Mouse (Mus musculus) fibroblast of lung, adult 2 months (primary cell): ENCODE results near the gene Tmprss9.
"Not testable (repeated sequence)": the region's sequence is repeated elsewhere in the genome, so short reads cannot be mapped to it uniquely, and the experiment has no call there.

ENCODE experiments used
- DNase-seq: peaks from one replicate; pipeline ENCODE4 v3.0.0-alpha.2; 2011; ENCODE audit warnings: low read depth

The Tmprss9 gene

DNA sequence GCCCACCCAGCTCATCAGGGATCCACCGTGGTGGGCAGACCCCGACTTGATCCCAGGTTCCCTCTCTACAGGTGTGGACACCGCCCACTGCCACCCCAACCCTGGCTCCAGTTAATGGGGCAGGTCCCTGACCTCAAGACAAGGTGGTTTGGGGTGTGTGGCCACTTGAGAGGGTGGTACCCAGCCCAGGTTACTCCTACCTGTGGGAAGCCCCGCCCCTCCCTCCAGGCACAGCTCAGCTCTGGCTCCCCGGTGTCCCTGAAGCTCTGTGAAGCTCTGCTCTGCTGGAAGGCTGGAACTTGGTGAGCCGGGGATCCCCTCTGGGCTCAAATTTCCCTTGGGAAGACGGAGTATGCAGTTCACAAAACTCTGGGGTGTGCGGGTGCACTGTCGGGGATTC is at the start of gene Tmprss9:
Tmprss9 (plus strand) TSS at position 268 of the 400 bp plus-strand sequence.
- DNase-seq, result no peak

DNA sequence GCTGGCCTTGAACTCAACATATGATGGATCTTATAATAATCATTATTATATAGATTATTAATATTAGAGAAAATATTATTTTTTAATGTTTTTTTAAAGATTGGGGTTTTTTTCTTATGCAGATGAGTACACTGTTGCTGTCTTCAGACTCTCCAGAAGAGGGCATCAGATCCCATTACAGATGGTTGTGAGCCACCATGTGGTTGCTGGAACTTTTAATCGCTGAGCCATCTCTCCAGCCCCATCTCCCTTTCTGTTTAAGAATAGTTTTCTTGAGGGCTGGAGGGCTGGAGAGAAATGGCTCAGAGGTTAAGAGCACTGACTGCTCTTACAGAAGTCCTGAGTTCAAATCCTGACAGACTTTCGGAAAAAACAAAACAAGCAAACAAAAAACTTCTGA is 49.7 kb upstream of the Tmprss9 start:
- no peak for DNase-seq

DNA sequence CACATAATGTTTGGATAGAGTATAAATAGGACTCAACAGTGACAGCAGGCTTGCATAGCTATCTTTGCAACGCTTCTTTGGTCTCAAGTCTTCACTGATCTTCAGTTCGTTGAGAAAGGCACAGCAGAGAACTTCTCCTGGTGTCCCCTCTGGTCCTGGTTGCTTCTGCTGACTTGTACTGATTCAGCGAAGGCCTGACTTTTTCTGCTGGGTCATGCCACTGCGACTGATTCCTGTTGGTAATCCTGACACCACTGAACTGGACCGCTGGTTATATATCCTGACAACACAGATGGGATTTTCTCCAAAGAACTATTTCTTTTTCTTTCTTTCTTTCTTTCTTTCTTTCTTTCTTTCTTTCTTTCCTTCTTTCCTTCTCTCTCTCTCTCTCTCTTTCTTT is 49.1 kb upstream of the Tmprss9 start:
- no peak for DNase-seq

DNA sequence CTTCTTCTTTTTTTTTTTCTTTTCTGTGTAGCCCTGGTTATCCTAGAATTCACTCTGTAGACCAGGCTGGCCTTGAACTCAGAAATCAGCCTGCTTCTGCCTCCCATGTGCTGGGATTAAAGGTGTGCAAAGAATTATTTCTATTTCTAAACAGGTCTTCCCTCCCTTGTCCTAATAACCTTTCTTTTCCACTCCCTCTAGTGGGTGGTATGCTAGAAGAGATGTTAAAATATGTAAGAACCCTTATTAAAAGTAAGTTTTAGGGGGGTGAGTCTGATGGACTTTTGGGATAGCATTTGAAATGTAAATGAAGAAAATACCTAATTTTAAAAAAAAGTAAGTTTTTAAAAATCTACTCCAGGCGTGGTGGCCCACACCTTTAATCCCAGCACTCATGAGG is 48.3 kb upstream of the Tmprss9 start:
- no peak for DNase-seq

DNA sequence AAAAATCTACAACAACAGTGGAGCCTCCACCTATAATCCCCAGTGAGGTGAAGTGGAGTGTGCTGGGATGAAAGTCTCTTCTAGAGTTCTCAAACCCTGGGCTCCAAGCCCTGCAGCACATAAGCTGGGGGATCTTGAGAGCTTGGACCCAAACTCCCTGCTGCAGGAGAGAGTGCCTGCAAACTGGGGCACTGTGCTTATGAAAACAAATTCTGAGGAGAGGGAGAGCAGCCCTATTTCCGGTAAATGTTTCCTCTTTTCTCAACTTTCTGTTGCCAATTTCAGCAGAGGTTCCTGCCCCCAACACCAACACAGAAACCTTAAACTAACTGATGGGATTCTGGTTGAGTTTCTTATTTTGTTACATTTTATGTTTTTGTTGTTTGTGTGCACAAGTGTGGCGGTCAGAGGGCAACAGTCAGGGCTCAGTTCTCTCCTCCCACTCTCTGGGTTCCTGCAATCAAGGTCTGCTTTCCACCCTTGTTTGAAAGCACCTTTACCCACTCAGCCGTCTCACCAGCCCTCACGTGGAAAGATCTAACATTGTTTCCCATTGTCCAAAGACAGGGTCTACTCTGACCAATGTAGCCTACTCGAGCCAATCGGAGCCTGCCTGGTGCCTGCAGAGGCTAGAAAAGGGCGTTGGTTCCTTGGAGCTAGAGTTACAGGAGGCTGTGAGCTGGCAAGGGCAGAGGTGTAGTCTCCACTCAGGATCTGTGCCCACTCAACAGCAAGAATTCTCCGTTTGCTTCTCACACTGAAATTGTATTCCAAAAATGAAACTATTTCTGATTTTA is 47.6 kb upstream of the Tmprss9 start:
- no peak for DNase-seq

DNA sequence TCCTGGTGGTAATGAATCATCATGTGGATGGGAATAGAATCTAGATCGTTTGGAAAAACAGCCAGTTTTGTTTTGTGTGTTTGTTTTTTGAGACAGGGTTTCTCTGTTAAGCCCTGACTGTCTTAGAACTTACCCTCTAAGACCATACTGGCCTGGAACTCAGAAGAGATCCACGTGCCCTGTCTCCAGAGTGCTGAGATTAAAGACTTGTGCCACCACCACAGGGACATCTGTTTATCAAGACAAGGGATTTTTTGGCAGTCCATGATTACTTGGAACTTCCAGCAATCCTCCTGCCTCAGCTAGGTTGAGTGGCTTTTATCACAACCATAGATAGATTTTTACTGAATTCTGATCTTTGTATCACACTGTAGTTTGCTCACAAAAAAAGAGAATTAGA is 46.8 kb upstream of the Tmprss9 start:
- no peak for DNase-seq

DNA sequence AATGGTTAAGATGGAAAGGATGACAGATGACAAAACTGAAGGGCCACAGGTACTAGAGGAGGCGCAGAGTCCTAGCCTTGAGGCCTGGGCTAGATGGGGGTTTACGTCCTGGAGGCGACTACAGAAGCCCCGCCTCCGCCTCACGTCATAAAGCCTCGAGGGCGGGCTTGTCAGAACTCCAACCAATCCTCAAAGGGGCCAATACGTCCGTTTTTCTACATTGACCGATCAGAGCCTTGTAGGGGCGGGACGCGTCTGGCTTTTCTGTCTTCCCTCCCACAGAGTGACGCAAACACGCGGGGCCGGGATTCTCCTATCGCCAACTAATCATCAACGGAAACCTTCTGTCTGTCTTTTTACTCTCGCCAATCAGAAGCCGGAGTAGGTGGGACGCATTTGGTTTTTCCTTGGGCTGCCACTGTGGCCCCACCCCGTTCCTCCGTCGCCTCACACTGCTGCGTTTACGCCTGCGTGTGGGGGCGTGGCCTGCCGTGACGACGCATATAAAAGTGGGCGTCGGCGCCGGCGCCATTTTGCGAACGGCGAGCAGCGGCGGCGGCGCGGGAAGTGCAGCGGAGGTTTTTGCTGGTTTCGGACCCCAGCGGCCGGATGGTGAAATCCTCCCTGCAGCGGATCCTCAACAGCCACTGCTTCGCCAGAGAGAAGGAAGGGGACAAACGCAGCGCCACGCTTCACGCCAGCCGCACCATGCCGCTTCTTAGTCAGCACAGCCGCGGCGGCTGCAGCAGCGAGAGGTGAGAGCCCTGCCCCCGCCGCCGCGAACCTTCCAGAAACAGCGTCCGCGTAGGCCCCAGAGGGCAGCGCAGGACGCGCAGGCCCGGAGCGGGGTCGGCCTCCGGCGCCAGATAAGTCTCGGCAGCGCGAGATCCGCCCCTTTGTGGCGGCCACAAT is 45.2 kb upstream of the Tmprss9 start, which contains the start of gene Oaz1:
Oaz1 (plus strand) TSS at position 506 of the 912 bp plus-strand sequence.
- DNase-seq, result peak; percentile 100

DNA sequence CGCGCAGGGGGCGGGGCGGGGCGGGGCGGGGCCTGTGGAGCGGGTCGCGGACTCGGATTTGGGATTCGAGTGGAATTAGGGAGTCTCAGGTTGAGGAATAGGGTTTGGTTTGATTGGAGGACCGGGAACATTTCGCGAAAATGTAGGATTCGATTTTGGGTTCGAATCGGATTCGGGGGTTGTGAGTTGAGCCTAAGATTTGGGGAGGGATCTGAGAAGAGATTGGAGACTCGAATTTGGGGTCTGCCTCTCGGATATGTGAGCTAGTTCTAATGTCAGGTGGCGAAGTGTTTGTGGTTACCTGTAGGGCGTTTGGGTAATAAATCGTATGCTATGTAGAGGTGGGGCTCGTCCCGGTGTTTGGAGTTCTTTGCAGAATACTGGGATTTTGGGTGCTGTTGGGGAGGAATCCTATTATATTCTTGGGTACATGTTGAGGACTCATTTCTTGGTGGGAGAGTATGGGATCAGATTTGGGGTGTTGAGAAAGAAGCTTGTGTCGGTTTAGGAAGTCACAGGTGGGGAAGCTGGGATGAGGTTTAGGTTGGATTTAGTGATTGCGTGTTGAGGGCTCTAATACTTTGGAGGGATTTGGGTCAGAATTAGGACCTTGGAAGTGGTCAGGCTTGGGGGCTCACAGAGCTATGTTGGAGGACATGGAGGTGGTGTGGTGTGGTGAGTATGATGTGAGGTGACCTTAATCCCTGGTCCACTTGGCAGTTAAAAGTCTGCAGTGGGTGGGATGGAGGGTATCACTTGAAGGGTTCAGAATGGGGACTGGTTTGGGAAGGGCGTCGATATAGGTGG is 44.4 kb upstream of the Tmprss9 start:
- DNase-seq, result no peak

DNA sequence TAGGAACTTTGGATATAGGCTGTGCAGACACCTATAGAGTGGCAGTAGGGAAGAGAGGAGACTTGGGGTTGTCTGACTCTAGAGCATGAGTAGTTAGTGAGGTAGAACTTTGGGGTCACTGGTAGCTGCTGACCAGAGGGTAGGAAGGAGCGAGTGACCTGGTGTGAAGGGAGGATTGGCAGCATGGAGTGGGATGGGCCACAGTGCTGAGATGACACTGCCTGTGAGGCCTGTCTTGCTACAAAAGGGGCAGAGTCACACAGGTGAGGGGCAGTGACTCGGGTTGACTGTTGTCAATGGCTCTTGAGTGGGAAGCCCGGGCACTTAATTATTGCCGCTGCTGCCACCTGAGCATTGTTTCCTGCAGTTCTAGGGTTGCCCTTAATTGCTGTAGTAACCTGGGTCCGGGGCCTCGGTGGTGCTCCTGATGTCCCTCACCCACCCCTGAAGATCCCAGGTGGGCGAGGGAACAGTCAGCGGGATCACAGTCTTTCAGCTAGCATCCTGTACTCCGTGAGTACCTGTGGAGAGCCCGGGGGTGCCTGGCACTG is 43.7 kb upstream of the Tmprss9 start:
- no peak for DNase-seq

DNA sequence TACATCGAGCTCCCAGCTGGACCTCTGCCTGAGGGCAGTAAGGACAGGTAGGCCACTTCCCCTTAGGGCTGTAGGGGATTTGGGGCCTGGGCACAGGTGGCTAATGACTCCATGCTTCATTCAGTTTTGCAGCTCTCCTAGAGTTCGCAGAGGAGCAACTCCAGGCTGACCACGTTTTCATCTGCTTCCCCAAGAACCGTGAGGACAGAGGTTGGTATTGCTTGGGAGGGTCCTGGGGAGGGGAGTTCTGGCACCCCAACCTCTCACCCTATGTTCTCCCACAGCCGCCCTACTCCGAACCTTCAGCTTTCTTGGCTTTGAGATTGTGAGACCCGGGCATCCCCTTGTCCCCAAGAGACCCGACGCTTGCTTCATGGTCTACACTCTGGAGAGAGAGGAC is 43.1 kb upstream of the Tmprss9 start:
- DNase-seq, result not testable (repeated sequence)

DNA sequence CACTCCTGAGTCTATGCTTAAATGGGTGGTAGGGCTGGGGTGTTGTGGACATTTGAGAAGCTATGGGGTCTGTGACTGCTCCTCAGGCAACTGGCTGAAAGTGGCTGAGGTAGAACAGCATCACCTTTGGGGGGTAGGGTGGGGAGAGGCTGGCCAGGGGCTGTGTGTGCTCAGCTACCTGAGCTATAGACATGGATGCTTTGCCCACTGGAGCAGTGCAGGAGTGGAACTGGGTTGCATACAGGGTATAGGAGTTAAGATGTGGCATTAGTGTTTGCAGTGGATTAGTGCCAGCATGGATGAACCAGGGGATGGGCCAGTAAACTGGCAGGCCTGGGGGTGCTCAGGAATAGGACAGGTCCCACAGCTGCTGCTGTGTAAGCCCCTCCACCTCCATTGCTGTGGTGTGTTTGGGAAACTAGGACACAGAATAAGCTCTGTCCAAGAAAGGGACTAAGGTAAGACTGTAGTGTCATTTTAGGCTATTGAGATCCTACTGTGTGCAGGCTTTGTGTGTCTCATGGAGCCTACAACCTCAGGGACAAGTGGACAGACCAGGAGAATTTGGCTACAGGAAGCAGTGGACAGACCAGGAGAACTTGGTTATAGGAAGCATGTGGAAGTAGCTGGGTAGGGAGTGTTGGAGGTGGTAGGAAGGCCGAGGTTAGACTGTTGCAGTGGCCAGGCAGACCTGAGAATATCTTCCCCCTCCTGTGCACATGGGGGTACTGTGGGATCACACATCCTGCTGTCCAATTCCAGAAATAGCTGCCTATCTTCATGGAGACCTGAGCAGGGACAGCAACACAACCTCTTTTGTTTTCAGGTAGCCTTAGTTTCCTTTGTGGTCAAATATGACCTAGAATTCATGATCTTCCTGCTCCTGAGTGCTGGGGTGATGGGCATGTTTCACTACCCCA is 42.0 kb upstream of the Tmprss9 start:
- DNase-seq, result no peak

DNA sequence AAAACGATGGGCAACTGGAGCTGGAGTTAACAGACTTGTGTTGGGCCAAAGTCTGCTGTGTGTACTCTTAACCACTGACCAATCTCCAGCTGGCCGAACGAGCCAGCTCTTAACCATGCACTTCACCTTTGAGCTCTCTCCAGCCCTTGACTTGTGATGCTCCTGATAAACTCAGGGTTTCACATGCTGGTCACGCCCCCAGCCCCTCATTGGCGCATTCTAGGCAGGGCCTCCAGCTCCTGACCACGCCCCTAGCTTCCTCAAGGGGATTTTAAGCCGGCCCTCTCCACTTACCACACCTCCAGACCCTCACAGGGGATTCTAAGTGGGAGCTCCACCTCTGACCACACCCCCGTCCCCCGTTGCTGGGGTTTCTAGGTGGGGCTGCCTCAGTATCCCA is 40.5 kb upstream of the Tmprss9 start:
- DNase-seq, result no peak

DNA sequence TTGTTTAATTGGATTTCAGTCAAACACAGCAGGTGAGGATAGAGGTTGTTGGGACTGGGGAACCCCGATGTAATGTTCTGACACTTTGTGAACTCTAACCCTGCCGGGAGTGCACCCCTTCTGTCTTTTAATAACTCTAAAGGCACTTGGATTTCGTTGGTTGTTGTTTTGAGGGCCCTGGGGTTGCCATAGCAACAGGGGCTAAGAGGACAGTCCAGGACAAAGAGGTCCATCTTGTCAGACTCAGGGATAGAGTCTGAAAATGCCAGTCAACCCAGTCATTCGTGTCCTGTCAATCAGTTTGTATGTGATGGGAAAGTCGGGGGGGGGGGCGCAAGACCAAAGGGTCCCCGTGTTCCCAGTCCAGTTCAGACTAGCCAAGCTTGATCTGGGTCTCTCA is 38.8 kb upstream of the Tmprss9 start:
- no peak for DNase-seq

DNA sequence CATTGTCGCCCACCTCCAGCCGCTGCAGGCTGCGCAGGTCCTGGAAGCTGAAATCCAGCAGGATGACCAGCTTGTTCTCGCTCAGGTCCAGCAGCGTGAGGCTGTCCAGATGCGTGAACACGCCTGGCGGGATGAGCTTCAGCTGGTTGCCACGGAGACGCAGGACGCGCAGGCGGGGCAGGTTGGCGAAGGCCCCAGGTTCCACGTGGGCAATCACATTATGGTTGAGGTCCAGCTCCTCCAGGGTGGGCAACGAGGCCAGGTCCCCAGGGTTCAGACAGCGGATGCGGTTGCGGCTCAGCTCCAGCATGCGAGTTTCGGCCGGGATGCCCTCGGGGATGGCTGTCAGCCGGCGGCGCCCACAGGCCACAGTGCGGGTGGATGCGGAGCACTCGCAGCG is 36.0 kb upstream of the Tmprss9 start:
- DNase-seq, result no peak

DNA sequence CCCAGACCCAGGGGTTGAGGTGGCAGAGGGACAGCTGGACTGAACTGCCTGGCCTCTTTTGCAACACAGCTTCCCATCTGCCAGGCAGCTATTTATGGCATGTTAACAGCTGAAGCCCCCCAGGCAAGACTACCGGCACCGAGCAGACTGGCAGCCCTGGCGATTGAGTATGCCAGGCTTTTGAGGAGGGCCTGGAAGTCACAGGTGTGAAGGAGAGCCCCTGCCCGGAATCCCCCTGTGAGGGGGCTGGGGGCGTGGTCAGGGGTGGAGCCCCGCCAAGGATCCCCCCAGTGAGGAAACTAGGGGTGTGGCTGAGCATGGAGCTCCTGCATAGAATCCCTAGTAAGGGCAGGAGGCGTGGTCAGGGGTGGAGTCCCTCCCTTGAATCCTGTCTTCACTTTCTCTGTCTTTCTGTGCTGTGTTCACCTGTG is 34.7 kb upstream of the Tmprss9 start:
- no peak for DNase-seq

DNA sequence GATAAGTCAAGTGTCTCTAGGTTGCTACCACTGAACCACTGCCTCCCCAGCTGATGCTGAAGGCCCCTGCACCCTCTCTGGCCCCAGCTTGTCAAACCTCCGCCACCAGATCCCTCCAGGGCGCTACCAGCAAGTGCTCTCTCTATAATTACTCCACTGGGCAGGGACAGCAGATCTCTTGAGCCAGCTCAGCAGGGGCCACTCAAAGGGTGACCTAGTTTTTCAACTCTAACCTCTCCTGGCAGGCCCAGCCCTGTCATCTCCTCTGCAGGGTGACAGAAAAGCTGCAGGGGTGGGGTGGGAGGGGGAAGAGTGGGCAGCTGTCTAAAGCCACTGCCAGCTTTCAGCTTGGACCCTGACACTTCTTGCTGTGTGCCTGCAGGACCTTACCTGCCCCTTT is 33.8 kb upstream of the Tmprss9 start:
- no peak for DNase-seq

DNA sequence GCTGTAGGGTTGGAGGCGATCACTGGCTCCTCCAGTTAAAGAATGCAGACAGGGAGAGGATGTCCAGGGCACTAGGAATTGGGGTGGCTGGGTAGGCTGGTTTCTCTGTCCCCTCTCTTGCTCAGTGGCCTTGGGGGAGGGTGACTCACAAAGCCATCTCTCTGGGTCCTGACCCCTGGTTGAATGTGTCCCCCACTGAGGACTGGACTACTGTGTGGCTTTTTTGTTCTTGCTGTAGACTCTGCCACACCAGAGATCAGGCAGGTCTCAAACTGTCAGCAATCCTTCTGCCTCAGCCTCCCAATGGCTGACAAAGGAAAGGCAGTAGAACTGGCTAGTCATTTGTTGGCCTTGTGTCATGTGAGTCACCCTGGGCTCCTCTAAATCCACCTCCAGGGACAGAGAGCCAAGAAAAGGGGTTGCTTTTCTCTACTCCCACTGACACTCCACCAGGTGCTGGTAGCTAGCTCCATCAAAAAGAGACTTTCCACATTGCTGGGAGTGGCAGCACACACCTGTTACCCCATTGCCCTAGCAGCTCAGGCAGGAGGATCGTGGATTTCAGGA is 33.2 kb upstream of the Tmprss9 start:
- no peak for DNase-seq

DNA sequence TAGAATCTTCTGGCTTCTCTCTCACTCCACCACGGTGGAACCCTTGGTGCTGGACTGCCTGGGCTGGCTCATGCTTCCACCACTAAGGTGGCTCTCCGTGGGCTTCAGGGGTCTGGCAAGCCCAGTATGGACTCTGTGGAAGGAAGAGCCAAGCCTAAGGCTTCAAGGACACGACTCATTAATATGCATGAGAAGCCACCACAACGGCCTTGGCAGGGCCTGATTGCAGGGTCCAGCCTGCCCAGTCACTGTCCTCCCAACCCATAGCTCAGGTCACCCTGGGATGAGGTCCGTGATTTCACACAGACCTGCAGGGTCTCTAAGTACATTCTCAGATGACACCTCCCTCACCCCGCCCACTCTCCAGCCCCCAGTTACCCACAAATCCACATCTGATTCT is 31.8 kb upstream of the Tmprss9 start:
- no peak for DNase-seq

DNA sequence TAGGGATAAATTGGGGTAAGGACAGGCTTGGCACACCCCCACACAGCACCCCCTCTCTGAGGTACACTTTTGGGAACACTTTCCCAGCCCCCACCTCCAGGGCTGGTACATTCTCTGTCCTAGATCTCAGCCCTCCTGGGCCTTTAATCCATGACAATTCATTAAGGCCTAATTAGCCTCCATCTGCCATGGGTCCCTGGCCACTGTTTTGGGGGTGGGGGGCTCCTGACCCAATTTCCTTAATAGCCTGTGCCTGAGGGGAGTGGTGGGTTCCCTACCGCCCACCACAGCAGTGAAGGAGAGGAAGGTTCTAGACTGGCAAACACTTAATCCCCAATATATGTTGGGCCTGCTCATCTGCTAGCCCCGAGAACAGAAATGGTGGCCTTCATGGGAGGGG is 30.0 kb upstream of the Tmprss9 start:
- no peak for DNase-seq

DNA sequence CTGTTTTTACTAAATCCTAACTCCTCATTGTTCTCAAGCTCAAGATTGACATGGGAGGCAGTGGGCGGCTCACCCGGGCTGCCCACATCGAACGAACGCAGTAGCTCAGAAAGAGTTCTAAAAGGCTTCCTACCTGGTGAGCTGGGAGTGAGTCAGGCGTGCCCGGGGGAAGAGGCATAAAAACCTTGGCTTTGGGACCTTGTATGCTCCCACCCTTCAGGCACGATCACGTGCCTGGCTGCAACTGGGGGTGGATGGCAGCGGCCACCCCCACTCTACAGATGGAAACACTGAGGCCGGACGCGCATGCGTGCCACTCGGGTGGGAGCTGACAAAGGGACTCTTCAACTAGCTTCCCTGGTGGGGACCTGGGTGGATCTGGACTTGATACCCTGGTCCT is 29.3 kb upstream of the Tmprss9 start:
- no peak for DNase-seq
